Mouse (Mus musculus): ENCODE data around the gene Polr2j. TPM values are rescaled to one million over a fixed set of nuclear protein-coding genes. Genes with fewer than 3 reads are reported as not detected.

Gene Polr2j
- polyA plus RNA-seq, 1 experiment from 2014 or later: 251 TPM

DNA sequence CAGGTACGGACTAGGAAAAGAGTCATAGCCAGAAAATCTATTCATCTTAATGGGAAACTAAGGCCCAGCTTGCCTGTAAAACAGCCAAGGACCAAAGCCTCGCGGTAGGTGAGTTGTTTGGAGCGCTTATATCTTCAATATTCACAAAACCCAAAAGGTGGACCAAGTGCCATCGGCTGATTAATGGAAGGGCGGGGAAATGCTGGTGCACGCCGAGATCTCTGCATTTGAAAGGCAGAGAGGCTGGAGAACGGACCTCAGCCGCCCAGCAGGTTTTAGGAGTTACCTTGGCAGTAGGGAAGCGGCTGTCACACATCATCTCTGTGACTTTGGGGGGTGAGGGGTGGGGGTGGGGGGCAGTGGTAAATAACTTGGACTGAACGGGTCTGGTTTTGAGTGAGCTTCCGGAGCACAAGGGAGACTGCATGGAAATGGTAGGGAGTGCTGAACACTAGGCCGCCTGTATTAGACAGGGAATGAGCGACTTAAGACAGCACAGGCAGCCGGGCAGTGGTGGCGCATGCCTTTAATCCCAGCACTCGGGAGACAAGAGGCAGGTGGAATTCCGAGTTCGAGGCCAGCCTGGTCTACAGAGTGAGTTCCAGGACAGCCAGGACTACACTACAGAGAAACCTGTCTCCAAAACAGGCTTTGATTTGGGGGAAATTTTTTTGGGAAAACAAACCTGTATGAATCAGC is 20.0 kb downstream of the Polr2j start:
- 0 out of 2 replicates have a peak, but pooled peaks have one; percentile 13 for ATAC-seq (ENCODE audit: low read depth)
- H3K9me3 ChIP-seq (ENCODE audit: control insufficient read depth, low read length): no peaks in the 10 kb centered on the region
- H3K27me3 ChIP-seq (ENCODE audit: control insufficient read depth, insufficient read depth, low read length): no peaks in the 10 kb centered on the region
- H3K4me1 ChIP-seq (ENCODE audit: control insufficient read depth, insufficient read depth, low read length): peaks cover 10% of the 10 kb centered on the region
- H3K36me3 ChIP-seq (ENCODE audit: control insufficient read depth, insufficient read depth, low read length): peaks cover 20% of the 10 kb centered on the region; the same call in 1 of the 2 replicates
- no peak overlapping the region for H3K27ac ChIP-seq (ENCODE audit: low read depth, low read length)
- H3K9ac ChIP-seq (replicated peaks; ENCODE audit: low read depth, low read length): peak overlapping the region; percentile 76
- WGBS: 12% methylated on average over 20 of the region's 20 CpGs
- H3K4me2 ChIP-seq (ENCODE audit: low read depth, low read length): peak overlapping the region; percentile 72
- peak overlapping the region; percentile 74 for H3K4me3 ChIP-seq (ENCODE audit: low read depth, low read length)

DNA sequence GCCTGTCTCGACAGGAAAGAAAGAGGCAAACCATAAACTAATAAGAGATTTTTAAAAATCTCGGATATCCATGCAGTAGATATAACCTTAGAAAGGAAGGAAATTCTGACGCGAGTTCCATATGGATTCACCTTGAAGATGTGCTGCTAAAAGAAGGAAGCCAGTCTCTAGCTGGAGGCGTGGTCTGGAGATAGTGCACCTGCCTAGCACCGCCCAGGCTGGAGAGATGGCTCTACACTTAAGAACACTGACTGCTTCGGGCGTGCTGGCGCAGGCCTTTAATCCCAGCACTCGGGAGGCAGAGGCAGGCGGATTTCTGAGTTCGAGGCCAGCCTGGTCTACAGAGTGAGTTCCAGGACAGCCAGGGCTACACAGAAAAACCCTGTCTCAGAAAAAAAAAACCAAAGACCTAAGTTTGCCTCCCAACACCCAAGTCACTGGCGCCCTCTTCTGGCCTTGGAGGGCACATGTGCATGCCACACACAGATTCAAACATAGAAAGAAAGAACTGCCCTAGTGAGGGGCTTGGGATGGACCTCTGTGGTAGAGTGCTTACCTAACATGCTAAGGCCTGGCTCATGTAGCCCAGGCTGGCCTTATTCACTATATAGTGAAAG is 21.3 kb downstream of the Polr2j start:
- no peak for ATAC-seq (ENCODE audit: low read depth)
- H3K4me3 ChIP-seq (ENCODE audit: low read depth, low read length): no peak overlapping the region
- H3K4me1 ChIP-seq (ENCODE audit: control insufficient read depth, insufficient read depth, low read length): peaks cover 10% of the 10 kb centered on the region
- H3K27me3 ChIP-seq (ENCODE audit: control insufficient read depth, insufficient read depth, low read length): no peaks in the 10 kb centered on the region
- H3K27ac ChIP-seq (ENCODE audit: low read depth, low read length): no peak overlapping the region
- 73% methylated on average over 13 of the region's 13 CpGs for WGBS
- no peak overlapping the region for H3K9ac ChIP-seq (replicated peaks; ENCODE audit: low read depth, low read length)
- H3K9me3 ChIP-seq (ENCODE audit: control insufficient read depth, low read length): no peaks in the 10 kb centered on the region
- H3K36me3 ChIP-seq (ENCODE audit: control insufficient read depth, insufficient read depth, low read length): peaks cover 20% of the 10 kb centered on the region; the same call in 1 of the 2 replicates
- no peak overlapping the region for H3K4me2 ChIP-seq (ENCODE audit: low read depth, low read length)

DNA sequence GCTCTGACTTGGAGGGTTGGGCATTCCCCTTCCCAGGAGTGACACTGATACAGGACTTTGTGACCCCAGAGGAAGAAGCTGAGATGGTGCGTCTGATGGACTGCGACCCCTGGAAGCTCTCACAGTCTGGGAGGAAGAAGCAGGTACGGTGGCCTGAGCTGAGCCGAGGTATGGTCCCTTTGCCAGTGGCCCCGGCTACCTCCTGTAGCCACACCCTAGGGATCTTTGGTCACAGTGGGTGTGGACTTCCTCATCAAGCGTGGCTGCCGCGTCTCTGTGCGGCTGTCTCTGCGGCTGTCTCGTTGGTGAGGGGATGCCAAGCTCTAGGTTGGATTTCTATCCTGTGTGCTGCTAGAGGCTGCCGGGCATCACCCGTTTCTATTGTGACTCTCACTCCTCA is 23.0 kb downstream of the Polr2j start:
- Histone ChIP-seq H3K27me3 (ENCODE audit: control insufficient read depth, insufficient read depth, low read length) (no peaks in the 10 kb centered on the region), H3K4me3 (ENCODE audit: low read depth, low read length) (no peak overlapping the region), H3K4me1 (ENCODE audit: control insufficient read depth, insufficient read depth, low read length) (peaks cover 10% of the 10 kb centered on the region), H3K9me3 (ENCODE audit: control insufficient read depth, low read length) (no peaks in the 10 kb centered on the region), H3K27ac (ENCODE audit: low read depth, low read length) (no peak overlapping the region), H3K4me2 (ENCODE audit: low read depth, low read length) (no peak overlapping the region), H3K9ac (replicated peaks; ENCODE audit: low read depth, low read length) (no peak overlapping the region), H3K36me3 (ENCODE audit: control insufficient read depth, insufficient read depth, low read length) (peaks cover 20% of the 10 kb centered on the region; the same call in 1 of the 2 replicates)
- WGBS: over 99% methylated on average over 13 of the region's 13 CpGs
- ATAC-seq (ENCODE audit: low read depth): no peak

DNA sequence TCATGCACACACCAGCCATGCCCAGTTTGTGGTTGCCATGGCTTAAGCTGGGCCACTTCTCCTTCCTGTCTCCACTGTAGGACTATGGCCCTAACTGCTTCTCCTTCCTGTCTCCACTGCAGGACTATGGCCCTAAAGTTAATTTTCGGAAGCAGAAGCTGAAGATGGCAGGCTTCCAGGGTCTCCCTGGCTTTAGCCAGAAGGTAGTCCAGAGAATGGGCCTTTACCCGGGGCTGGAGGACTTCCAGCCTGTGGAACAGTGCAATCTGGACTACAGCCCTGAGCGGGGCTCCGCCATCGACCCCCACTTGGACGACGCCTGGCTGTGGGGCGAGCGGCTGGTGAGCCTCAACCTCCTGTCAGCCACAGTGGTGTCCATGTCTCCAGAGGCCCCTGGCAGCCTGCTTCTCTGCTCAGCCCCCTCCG is 23.6 kb downstream of the Polr2j start:
- Histone ChIP-seq H3K4me2 (ENCODE audit: low read depth, low read length) (no peak overlapping the region), H3K9ac (replicated peaks; ENCODE audit: low read depth, low read length) (no peak overlapping the region), H3K9me3 (ENCODE audit: control insufficient read depth, low read length) (no peaks in the 10 kb centered on the region), H3K36me3 (ENCODE audit: control insufficient read depth, insufficient read depth, low read length) (peaks cover 20% of the 10 kb centered on the region; the same call in 1 of the 2 replicates), H3K4me1 (ENCODE audit: control insufficient read depth, insufficient read depth, low read length) (peaks cover 7% of the 10 kb centered on the region), H3K27ac (ENCODE audit: low read depth, low read length) (no peak overlapping the region), H3K27me3 (ENCODE audit: control insufficient read depth, insufficient read depth, low read length) (no peaks in the 10 kb centered on the region), H3K4me3 (ENCODE audit: low read depth, low read length) (no peak overlapping the region)
- no peak for ATAC-seq (ENCODE audit: low read depth)
- WGBS: 98% methylated on average over 10 of the region's 10 CpGs

DNA sequence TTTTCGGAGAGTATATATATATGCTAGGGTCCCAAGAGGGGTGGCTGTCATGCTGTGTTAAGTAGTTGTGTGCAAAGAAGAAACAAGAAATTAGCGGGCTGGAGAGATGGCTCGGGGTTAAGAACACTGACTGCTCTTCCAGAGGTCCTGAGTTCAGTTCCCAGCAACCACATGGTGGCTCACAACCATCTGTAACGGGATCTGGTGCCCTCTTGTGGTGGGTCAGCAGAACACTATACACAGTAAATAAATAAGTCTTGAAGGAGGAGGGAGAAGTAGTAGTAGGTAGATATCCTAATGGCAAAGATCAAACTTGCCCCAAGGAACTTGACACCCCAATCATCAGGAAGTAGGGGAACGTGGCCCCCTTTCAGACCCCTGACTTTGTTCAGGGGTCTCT is 26.3 kb downstream of the Polr2j start:
- H3K27me3 ChIP-seq (ENCODE audit: control insufficient read depth, insufficient read depth, low read length): no peaks in the 10 kb centered on the region
- ATAC-seq (ENCODE audit: low read depth): no peak
- no peaks in the 10 kb centered on the region for H3K4me1 ChIP-seq (ENCODE audit: control insufficient read depth, insufficient read depth, low read length)
- H3K27ac ChIP-seq (ENCODE audit: low read depth, low read length): no peak overlapping the region
- 87% methylated on average over 5 of the region's 5 CpGs for WGBS
- no peak overlapping the region for H3K9ac ChIP-seq (replicated peaks; ENCODE audit: low read depth, low read length)
- no peak overlapping the region for H3K4me2 ChIP-seq (ENCODE audit: low read depth, low read length)
- H3K9me3 ChIP-seq (ENCODE audit: control insufficient read depth, low read length): no peaks in the 10 kb centered on the region
- no peak overlapping the region for H3K4me3 ChIP-seq (ENCODE audit: low read depth, low read length)
- H3K36me3 ChIP-seq (ENCODE audit: control insufficient read depth, insufficient read depth, low read length): peaks cover 20% of the 10 kb centered on the region; the same call in 1 of the 2 replicates

DNA sequence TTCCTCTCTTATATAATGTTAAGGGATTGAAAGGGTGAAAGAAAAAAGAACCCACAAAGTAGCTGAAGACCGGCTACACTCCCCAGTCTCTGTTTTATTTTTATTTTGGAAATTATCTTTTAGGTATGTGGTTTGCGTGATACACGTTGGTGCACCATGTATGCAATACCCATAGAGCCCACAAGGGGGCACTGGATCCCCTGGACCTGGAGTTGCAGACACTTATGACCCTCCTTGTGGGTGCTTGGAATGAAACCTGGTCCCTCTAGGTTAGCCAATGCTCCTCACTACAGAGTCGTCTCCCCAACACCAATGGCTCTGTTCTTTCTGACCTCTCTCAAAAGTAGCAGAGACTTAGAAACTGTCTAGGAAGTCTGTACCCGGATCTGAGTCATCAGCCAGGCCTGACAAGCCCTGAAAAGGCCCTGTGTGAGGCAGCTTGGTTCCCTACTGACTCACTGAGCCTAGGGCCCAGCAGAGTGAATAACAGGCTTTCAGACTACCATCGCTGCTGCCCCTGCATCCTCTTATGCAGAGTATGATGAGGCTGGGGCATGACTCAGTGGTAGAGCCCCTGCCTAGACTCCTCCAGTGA is 26.8 kb downstream of the Polr2j start:
- no peaks in the 10 kb centered on the region for H3K9me3 ChIP-seq (ENCODE audit: control insufficient read depth, low read length)
- no peaks in the 10 kb centered on the region for H3K4me1 ChIP-seq (ENCODE audit: control insufficient read depth, insufficient read depth, low read length)
- no peaks in the 10 kb centered on the region for H3K27me3 ChIP-seq (ENCODE audit: control insufficient read depth, insufficient read depth, low read length)
- H3K4me2 ChIP-seq (ENCODE audit: low read depth, low read length): no peak overlapping the region
- H3K4me3 ChIP-seq (ENCODE audit: low read depth, low read length): no peak overlapping the region
- no peak for ATAC-seq (ENCODE audit: low read depth)
- 92% methylated on average over 6 of the region's 6 CpGs for WGBS
- H3K36me3 ChIP-seq (ENCODE audit: control insufficient read depth, insufficient read depth, low read length): peaks cover 20% of the 10 kb centered on the region; the same call in 1 of the 2 replicates
- H3K27ac ChIP-seq (ENCODE audit: low read depth, low read length): no peak overlapping the region
- H3K9ac ChIP-seq (replicated peaks; ENCODE audit: low read depth, low read length): no peak overlapping the region

DNA sequence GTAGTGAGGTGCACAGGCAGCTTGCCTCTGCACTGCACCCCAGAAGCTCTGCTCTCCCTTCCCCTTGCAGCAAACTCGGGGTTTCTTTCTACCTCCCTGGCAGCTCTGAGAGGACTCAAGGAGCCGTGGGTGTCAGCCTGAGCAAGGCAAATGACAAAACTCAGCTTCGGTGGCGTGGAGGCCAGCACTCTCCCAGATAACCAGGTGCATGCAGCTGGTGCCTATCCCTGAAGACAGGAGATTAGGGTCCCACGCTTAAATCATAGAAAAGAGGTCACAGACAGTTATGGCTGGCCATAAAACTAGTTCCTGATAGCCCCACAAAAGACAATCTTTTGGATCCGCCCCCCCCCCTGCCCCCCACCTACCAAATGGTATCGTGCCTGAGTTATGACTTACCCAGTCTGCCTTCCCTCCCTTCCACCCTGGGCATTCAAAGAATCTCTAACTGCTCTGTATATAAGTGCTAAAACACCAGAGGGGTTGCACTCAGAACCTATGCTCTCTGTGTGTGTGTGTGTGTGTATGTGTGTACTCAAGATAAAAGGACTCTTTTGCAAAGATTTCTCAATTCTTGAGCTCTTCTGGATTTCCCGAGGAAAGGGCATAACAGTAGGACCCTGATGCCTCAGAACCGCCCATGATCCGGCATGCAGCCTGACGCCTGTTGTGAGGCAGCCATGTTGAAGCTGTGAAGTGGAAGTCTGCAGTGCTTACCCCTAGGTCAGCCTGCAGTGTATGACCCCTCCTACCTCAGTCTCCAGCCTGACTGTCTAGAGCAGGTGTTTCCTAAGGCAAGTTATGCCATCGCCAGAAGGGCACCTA is 28.4 kb downstream of the Polr2j start:
- no peaks in the 10 kb centered on the region for H3K4me1 ChIP-seq (ENCODE audit: control insufficient read depth, insufficient read depth, low read length)
- no peak overlapping the region for H3K4me3 ChIP-seq (ENCODE audit: low read depth, low read length)
- H3K9me3 ChIP-seq (ENCODE audit: control insufficient read depth, low read length): no peaks in the 10 kb centered on the region
- H3K36me3 ChIP-seq (ENCODE audit: control insufficient read depth, insufficient read depth, low read length): peaks cover 14% of the 10 kb centered on the region; the same call in 1 of the 2 replicates
- no peaks in the 10 kb centered on the region for H3K27me3 ChIP-seq (ENCODE audit: control insufficient read depth, insufficient read depth, low read length)
- no peak for ATAC-seq (ENCODE audit: low read depth)
- H3K9ac ChIP-seq (replicated peaks; ENCODE audit: low read depth, low read length): no peak overlapping the region
- H3K4me2 ChIP-seq (ENCODE audit: low read depth, low read length): no peak overlapping the region
- no peak overlapping the region for H3K27ac ChIP-seq (ENCODE audit: low read depth, low read length)
- 65% methylated on average over 12 of the region's 12 CpGs for WGBS

DNA sequence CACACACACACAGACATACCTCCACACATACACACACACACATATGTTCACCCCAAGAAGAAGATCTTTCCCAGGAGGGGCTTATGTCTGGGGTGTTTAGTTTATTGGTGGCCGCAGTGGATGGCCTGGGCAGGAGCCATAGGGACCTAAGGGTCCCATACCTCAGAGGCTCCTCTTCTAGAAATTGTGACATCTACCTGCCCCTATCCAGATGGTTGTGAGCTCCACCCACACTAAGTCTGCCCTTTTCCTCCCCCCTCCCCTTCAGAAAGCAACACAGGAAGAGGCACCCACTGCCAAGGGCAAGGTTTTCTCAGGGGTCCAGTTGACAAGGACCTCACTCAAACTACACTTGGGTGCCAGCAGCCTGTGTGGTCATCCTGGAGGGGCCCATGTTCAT is 30.5 kb downstream of the Polr2j start:
- Histone ChIP-seq H3K4me2 (ENCODE audit: low read depth, low read length) (no peak overlapping the region), H3K27ac (ENCODE audit: low read depth, low read length) (no peak overlapping the region), H3K9ac (replicated peaks; ENCODE audit: low read depth, low read length) (no peak overlapping the region), H3K4me3 (ENCODE audit: low read depth, low read length) (no peak overlapping the region), H3K9me3 (ENCODE audit: control insufficient read depth, low read length) (no peaks in the 10 kb centered on the region), H3K27me3 (ENCODE audit: control insufficient read depth, insufficient read depth, low read length) (no peaks in the 10 kb centered on the region), H3K4me1 (ENCODE audit: control insufficient read depth, insufficient read depth, low read length) (no peaks in the 10 kb centered on the region), H3K36me3 (ENCODE audit: control insufficient read depth, insufficient read depth, low read length) (no peaks in the 10 kb centered on the region)
- 91% methylated on average over 1 of the region's 1 CpGs for WGBS
- no peak for ATAC-seq (ENCODE audit: low read depth)

Data from neural tube, embryonic 14.5 days (tissue).